Mouse (Mus musculus): ENCODE data around the gene Rnf151. TPM values are rescaled to one million over a fixed set of nuclear protein-coding genes. Genes with fewer than 3 reads are reported as not detected.

The Rnf151 gene
- polyA plus RNA-seq, 1 experiment from 2014 or later: not detected

DNA sequence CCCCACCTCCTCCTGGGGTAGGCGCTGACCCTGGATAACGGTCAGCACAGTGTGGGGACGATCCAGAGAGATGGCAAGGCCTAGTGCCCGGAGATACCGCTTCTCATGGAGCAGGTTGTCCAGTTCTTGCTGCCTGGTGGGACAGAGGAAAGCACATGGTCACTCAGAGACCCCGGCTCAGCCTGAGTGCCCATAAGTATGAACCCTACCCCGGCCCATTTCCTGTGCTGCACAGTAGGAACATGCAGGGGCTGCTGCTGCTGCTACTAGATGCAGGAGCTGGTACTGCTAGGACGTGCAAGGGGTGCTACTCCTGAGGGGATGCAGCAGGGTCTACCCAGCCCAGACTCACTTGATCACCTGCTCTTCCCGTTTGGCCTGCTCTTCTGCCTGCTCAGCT, 16.6 kb downstream of the Rnf151 start:
- Histone ChIP-seq H3K9me3 (ENCODE audit: control insufficient read depth, low read length) (no peaks in the 10 kb centered on the region), H3K4me3 (ENCODE audit: low read depth, low read length) (no peak overlapping the region), H3K36me3 (ENCODE audit: control insufficient read depth, insufficient read depth, low read length) (peaks cover 21% of the 10 kb centered on the region; the same call in 1 of the 2 replicates), H3K4me2 (replicated peaks; ENCODE audit: low read depth, low read length) (no peak overlapping the region), H3K27me3 (ENCODE audit: control insufficient read depth, insufficient read depth, low read length) (no peaks in the 10 kb centered on the region), H3K9ac (ENCODE audit: low read depth, low read length) (0 out of 2 replicates have a peak overlapping the region, but pooled peaks have one; percentile 5), H3K27ac (ENCODE audit: low read depth, low read length) (no peak overlapping the region), H3K4me1 (replicated peaks; ENCODE audit: control insufficient read depth, insufficient read depth, low read length) (no peaks in the 10 kb centered on the region)
- DNase-seq (ENCODE audit: low spot score) (no peak), ATAC-seq (ENCODE audit: low FRiP score) (no peak)
- WGBS: 90% methylated on average over 9 of the region's 9 CpGs

DNA sequence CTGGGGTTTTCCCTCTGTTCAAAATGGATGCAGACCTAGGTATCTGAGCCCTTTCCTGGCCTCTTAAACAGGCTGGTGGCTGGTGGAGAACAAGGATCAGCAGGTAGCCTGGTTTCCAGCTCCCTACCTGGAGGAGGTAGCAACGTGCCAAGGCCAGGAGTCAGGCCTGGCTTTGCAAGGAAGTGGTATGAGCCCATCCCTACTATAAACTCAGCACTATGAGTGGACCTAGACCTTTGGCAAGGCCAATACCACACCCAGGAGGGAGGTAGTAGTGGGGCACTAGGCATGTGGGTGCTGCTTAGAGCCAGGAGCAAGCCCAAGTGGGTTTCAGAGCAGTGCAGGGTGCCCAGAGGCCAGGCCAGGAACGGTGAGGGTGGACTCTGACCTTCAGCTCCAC, 18.4 kb downstream of the Rnf151 start:
- Histone ChIP-seq H3K27ac (ENCODE audit: low read depth, low read length) (no peak overlapping the region), H3K27me3 (ENCODE audit: control insufficient read depth, insufficient read depth, low read length) (no peaks in the 10 kb centered on the region), H3K9ac (ENCODE audit: low read depth, low read length) (no peak overlapping the region), H3K4me1 (replicated peaks; ENCODE audit: control insufficient read depth, insufficient read depth, low read length) (no peaks in the 10 kb centered on the region; the same call in 1 of the 2 replicates), H3K4me3 (ENCODE audit: low read depth, low read length) (no peak overlapping the region), H3K36me3 (ENCODE audit: control insufficient read depth, insufficient read depth, low read length) (peaks cover 12% of the 10 kb centered on the region; the same call in 1 of the 2 replicates), H3K4me2 (replicated peaks; ENCODE audit: low read depth, low read length) (no peak overlapping the region), H3K9me3 (ENCODE audit: control insufficient read depth, low read length) (no peaks in the 10 kb centered on the region)
- ATAC-seq (ENCODE audit: low FRiP score) (no peak), DNase-seq (ENCODE audit: low spot score) (no peak)
- WGBS: 88% methylated on average over 2 of the region's 2 CpGs

DNA sequence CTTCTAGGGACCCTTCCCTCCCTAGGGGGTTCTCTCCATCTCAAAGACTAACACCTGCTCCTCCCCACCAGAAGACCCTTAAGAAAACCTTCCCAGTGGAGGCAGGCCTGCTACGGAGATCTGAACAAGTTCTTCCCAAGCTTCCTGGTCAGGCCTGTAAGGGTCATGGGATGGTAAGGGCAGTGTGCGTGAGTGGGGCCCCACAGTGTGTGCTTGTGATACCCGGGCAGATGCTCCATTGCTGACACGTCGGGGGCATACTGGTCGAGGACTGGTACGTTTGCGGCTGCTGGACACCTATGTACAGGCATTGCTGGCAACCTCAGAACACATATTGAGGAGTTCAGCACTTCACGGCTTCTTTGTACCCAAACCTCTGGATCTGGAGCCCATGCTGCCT, 19.1 kb downstream of the Rnf151 start:
- Histone ChIP-seq H3K27ac (ENCODE audit: low read depth, low read length) (no peak overlapping the region), H3K36me3 (ENCODE audit: control insufficient read depth, insufficient read depth, low read length) (peaks cover 8% of the 10 kb centered on the region; the same call in 1 of the 2 replicates), H3K9ac (ENCODE audit: low read depth, low read length) (no peak overlapping the region), H3K4me1 (replicated peaks; ENCODE audit: control insufficient read depth, insufficient read depth, low read length) (no peaks in the 10 kb centered on the region; the same call in 1 of the 2 replicates), H3K9me3 (ENCODE audit: control insufficient read depth, low read length) (no peaks in the 10 kb centered on the region), H3K4me3 (ENCODE audit: low read depth, low read length) (no peak overlapping the region), H3K27me3 (ENCODE audit: control insufficient read depth, insufficient read depth, low read length) (no peaks in the 10 kb centered on the region), H3K4me2 (replicated peaks; ENCODE audit: low read depth, low read length) (no peak overlapping the region)
- no peak for ATAC-seq (ENCODE audit: low FRiP score)
- no peak for DNase-seq (ENCODE audit: low spot score)
- 61% methylated on average over 9 of the region's 9 CpGs for WGBS

DNA sequence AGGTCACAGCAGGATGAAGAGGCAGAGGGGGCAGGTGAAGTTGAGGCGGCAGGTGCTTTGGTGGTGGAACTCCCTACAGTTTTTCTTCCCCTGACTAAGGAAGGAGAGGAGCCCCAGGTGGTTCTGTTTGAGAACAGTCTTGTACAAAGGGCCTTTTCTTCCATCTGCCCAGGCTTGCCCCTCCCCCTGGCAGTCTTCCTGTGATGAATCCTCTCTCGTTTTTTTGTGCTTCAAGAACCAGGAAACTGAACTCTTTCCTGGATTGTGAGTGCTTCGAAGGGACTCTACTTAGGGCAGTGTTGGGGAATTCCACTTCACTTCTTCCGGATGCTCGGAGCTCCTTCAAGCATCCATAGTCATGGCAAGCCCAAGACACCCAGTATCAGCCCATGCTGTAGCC, 19.9 kb downstream of the Rnf151 start:
- Histone ChIP-seq H3K27me3 (ENCODE audit: control insufficient read depth, insufficient read depth, low read length) (no peaks in the 10 kb centered on the region), H3K4me2 (replicated peaks; ENCODE audit: low read depth, low read length) (no peak overlapping the region), H3K4me3 (ENCODE audit: low read depth, low read length) (no peak overlapping the region), H3K4me1 (replicated peaks; ENCODE audit: control insufficient read depth, insufficient read depth, low read length) (no peaks in the 10 kb centered on the region; the same call in 1 of the 2 replicates), H3K36me3 (ENCODE audit: control insufficient read depth, insufficient read depth, low read length) (peaks cover 8% of the 10 kb centered on the region; the same call in 1 of the 2 replicates), H3K27ac (ENCODE audit: low read depth, low read length) (no peak overlapping the region), H3K9me3 (ENCODE audit: control insufficient read depth, low read length) (no peaks in the 10 kb centered on the region), H3K9ac (ENCODE audit: low read depth, low read length) (no peak overlapping the region)
- ATAC-seq (ENCODE audit: low FRiP score) (no peak), DNase-seq (ENCODE audit: low spot score) (no peak)
- 11% methylated on average over 5 of the region's 5 CpGs for WGBS

DNA sequence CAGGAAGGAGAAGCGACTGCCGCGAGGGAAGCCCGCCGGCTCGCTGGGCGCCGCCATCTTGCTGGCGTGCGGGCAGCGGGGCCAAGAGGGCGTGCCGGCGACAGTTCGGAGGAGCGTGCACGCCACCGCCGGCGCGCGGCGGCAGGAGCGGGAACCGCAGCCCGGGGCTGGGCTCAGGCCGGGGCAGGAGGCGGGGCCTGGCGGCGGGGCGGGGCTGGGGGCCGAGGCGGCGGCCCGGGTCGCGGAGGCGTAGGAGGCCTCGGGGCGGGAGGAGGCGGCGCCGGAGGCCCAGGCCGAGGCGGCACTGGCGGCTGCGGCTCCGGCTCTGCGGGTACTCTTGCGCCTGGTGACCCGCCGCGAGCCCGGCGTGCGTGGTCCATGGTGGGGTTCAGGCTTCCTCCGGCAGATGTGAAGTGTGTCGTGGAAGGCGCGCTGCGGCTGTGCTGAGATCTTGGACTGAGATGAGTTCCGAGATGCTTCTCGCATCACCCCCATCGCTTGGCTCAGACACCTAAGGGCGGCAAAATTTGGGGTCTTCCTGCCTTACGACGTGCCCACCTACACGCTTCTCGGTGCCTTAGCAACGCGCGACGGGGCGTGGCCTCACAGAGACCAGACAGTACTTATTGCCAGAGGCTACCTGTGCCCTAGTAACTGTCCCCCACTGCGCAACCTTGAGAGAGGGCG, 21.7 kb downstream of the Rnf151 start, which contains the start of the genes Gfer and Noxo1:
Gene Gfer, minus strand, starts transcription at position 146 of the 687 bp plus-strand sequence.
Gene Noxo1, plus strand, starts transcription at position 224 of the 687 bp plus-strand sequence.
- Histone ChIP-seq H3K27me3 (ENCODE audit: control insufficient read depth, insufficient read depth, low read length) (no peaks in the 10 kb centered on the region), H3K9ac (ENCODE audit: low read depth, low read length) (peak within 1 kb of the TSS; percentile 89), H3K4me1 (replicated peaks; ENCODE audit: control insufficient read depth, insufficient read depth, low read length) (no peaks in the 10 kb centered on the region; the same call in 1 of the 2 replicates), H3K27ac (ENCODE audit: low read depth, low read length) (peak within 1 kb of the TSS; percentile 83), H3K36me3 (ENCODE audit: control insufficient read depth, insufficient read depth, low read length) (peaks cover 2% of the 10 kb centered on the region; the same call in 1 of the 2 replicates), H3K4me3 (ENCODE audit: low read depth, low read length) (peak within 1 kb of the TSS; percentile 88), H3K9me3 (ENCODE audit: control insufficient read depth, low read length) (no peaks in the 10 kb centered on the region), H3K4me2 (replicated peaks; ENCODE audit: low read depth, low read length) (peak within 1 kb of the TSS; percentile 80)
- DNase-seq (ENCODE audit: low spot score): peak; percentile 89
- ATAC-seq (ENCODE audit: low FRiP score): peak; percentile 91
- WGBS: under 1% methylated on average over 55 of the region's 76 CpGs

DNA sequence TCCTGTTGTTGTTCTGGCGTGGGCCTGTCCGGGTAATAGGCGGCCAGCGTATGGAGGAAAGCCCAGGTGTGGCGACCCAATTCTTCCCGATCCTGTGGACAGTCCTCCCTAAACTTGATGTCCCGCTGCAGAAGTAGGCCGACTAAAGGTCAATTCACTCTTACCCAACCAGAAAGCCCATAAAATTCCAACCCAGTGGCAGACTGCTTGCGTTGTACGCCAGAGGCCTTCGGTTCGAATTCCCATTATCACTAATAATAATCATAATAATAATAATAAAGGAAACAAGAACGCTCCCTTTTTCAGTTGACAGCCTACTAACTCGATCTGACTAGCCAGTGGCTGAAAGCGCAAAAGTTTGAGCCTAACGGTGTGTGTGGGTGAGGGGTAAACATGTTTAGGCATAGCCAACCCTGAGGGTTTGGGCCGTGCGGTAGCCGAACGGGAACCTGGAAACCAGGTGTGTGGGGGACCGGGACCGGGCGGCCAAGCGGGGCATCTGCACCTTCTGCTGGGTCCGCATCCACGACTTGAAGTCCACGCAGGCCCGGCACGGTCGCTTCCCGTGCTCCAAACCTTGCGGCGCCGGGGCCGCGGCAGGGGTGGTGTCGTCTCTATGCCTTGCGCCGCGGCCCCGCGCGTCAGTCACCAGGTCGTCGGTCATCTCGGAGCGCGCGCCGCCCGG, 22.4 kb downstream of the Rnf151 start:
- DNase-seq (ENCODE audit: low spot score) (no peak), ATAC-seq (ENCODE audit: low FRiP score) (peak; percentile 48)
- peak overlapping the region; percentile 89 for H3K9ac ChIP-seq (ENCODE audit: low read depth, low read length)
- H3K36me3 ChIP-seq (ENCODE audit: control insufficient read depth, insufficient read depth, low read length): no peaks in the 10 kb centered on the region; the same call in 1 of the 2 replicates
- peak overlapping the region; percentile 80 for H3K4me2 ChIP-seq (replicated peaks; ENCODE audit: low read depth, low read length)
- H3K27me3 ChIP-seq (ENCODE audit: control insufficient read depth, insufficient read depth, low read length): peaks cover 4% of the 10 kb centered on the region; the same call in 1 of the 2 replicates
- peak overlapping the region; percentile 88 for H3K4me3 ChIP-seq (ENCODE audit: low read depth, low read length)
- H3K4me1 ChIP-seq (replicated peaks; ENCODE audit: control insufficient read depth, insufficient read depth, low read length): no peaks in the 10 kb centered on the region; the same call in 1 of the 2 replicates
- 7% methylated on average over 50 of the region's 51 CpGs for WGBS
- peak overlapping the region; percentile 83 for H3K27ac ChIP-seq (ENCODE audit: low read depth, low read length)
- H3K9me3 ChIP-seq (ENCODE audit: control insufficient read depth, low read length): no peaks in the 10 kb centered on the region

DNA sequence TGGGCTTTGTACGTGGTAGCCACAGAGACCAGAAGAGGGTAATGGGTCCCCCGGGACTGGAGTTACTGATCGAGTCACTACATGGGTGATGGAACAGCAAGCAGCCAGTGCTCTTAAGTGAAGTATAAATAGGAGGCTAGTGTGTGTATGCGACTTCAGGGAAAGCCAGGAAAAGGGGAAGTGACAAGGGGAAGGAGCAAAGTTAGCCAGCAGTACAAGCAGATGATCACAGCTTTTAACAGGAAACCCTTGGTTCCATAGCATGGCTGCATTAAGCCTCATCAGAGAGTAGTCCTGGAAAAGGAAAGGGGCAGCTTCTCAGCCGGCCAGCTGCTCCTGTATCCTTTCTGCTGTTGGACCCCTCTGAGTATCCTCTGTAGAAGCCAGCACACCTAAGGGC, 25.5 kb downstream of the Rnf151 start:
- DNase-seq (ENCODE audit: low spot score): no peak
- 89% methylated on average over 5 of the region's 5 CpGs for WGBS
- no peaks in the 10 kb centered on the region for H3K36me3 ChIP-seq (ENCODE audit: control insufficient read depth, insufficient read depth, low read length)
- no peak for ATAC-seq (ENCODE audit: low FRiP score)
- H3K4me2 ChIP-seq (replicated peaks; ENCODE audit: low read depth, low read length): no peak overlapping the region
- H3K9ac ChIP-seq (ENCODE audit: low read depth, low read length): no peak overlapping the region
- H3K4me1 ChIP-seq (replicated peaks; ENCODE audit: control insufficient read depth, insufficient read depth, low read length): peaks cover 4% of the 10 kb centered on the region
- H3K9me3 ChIP-seq (ENCODE audit: control insufficient read depth, low read length): no peaks in the 10 kb centered on the region
- H3K4me3 ChIP-seq (ENCODE audit: low read depth, low read length): no peak overlapping the region
- H3K27me3 ChIP-seq (ENCODE audit: control insufficient read depth, insufficient read depth, low read length): peaks cover 34% of the 10 kb centered on the region
- no peak overlapping the region for H3K27ac ChIP-seq (ENCODE audit: low read depth, low read length)

DNA sequence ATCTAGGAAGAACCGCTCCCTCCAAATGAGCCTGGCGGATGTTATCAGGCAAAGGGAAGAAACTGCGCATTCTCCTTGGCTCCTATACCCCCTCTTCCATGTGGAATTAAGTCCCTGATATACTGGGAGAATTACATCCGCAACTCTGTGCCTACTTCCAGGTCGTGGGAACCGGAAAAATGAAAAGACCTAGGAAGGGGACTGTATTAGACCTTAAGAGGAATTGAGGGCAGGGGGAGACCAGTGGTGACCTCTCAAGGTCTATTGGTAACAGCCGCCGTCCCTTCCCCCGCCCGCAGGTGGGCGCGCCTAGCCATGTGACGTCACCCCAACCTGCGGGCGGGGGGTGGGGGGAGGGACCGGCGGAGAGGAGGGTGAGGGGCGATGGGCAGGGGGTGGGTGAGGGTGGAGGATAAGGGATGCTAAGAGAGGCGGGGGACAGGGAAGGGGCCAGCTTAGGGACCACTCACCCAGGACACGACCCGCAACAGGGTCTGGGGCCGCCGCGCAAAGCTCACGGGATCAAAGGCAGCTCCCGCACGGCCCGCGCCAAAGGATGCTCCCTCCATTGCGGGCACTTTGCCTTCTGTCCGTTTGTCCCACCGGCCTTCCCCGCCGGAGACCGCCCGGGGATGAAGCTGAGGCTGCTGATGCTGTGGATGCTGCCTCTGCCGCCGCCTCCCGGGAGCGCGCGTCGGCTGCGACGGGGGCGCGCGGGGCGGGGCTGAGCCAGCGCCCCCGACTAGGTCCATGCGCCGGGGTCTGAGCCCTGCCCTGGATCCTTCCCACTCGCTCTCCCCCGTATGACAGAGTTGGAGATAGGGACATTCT, 28.4 kb downstream of the Rnf151 start, which contains the start of gene Syngr3:
Gene Syngr3, minus strand, starts transcription at position 705 of the 831 bp plus-strand sequence.
- peak within 1 kb of the TSS; percentile 68 for H3K4me3 ChIP-seq (ENCODE audit: low read depth, low read length)
- DNase-seq (ENCODE audit: low spot score): peak; percentile 68
- H3K9me3 ChIP-seq (ENCODE audit: control insufficient read depth, low read length): no peaks in the 10 kb centered on the region
- H3K27ac ChIP-seq (ENCODE audit: low read depth, low read length): no peak within 1 kb of the TSS; the same call in 1 of the 2 replicates
- H3K36me3 ChIP-seq (ENCODE audit: control insufficient read depth, insufficient read depth, low read length): no peaks in the 10 kb centered on the region
- H3K27me3 ChIP-seq (ENCODE audit: control insufficient read depth, insufficient read depth, low read length): peaks cover 36% of the 10 kb centered on the region
- H3K9ac ChIP-seq (ENCODE audit: low read depth, low read length): peak within 1 kb of the TSS; percentile 71
- peaks cover 8% of the 10 kb centered on the region; the same call in 1 of the 2 replicates for H3K4me1 ChIP-seq (replicated peaks; ENCODE audit: control insufficient read depth, insufficient read depth, low read length)
- peak; percentile 31; the same call in 1 of the 2 replicates for ATAC-seq (ENCODE audit: low FRiP score)
- peak within 1 kb of the TSS; percentile 85 for H3K4me2 ChIP-seq (replicated peaks; ENCODE audit: low read depth, low read length)
- under 1% methylated on average over 52 of the region's 55 CpGs for WGBS

Data from hindbrain, embryonic 11.5 days (tissue).